Mouse (Mus musculus): ENCODE results near the gene Lhfpl2.

Gene Lhfpl2

DNA sequence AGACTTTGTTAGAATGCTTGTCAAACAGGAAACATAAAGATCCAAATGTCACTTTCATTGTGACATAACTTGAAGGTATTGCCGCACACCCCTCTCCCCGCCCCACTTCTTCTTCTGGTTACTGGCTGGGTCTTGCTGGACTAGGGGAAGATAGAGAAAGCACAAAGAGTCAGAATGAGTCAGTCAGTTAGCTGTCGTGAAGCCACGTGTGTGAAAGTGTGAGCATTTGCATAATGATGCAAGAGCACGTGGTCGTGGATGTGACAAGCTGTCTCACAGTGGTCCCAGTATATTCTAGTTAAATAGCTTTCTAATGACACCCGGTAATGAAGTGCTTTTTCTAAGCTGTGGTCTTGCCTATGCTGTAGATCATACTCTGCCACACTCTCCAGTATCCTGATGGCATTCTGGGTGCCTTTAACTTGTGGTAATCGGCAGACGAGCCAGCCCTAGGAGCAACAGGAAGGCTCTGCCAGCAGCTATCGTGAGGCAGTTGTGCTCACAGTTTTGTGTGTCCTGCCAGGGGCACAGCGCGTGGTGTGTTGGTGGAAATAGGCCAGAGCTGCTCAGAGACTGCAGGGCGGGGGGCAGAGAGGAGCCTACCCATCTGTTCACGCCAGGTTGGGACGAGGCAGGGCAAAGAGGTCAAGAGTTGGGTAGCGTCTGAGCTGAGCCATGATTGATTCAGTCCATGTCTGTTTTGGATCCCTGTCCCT lies 40.9 kb downstream of the Lhfpl2 start:
- peak; percentile 50 for DNase-seq (ENCODE audit: low read depth, low spot score)

- no peak for DNase-seq (ENCODE audit: low read depth, low spot score)
These were observed 41.5 kb downstream of the Lhfpl2 start for GRCm38 (mm10) chr13:94099087-94099486.

- DNase-seq (ENCODE audit: low read depth, low spot score) = no peak
These were observed 42.8 kb downstream of the Lhfpl2 start for GRCm38 (mm10) chr13:94100361-94100760.

GRCm38 (mm10) chr13:94101020-94101571 lies 43.5 kb downstream of the Lhfpl2 start:
- DNase-seq (ENCODE audit: low read depth, low spot score) = no peak

- no peak for DNase-seq (ENCODE audit: low read depth, low spot score)
These were observed 47.4 kb downstream of the Lhfpl2 start for GRCm38 (mm10) chr13:94104866-94105475.

- DNase-seq (ENCODE audit: low read depth, low spot score) = peak; percentile 32
These were observed 48.8 kb downstream of the Lhfpl2 start for GRCm38 (mm10) chr13:94106431-94106830.

DNA sequence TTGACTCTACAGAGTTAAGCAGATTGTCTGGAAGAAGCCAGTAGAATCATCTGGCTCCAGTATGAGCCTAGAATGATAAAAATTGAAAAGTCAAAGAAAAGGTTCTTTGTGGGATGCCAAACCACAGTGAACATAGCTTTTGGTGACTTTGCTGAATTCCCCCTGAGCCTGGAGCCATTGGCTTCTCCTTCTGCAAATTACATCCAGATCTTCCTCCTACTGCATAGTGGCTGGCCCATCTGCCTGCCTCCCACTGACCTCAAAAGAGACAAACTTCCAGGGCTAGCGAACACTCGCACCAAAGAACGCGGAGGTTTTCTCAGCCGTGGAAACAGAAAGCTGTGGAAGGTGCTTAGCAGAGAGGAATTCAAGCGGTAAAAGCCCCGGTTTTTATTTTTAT lies 49.4 kb downstream of the Lhfpl2 start:
- DNase-seq (ENCODE audit: low read depth, low spot score) = peak; percentile 47

- DNase-seq (ENCODE audit: low read depth, low spot score) = no peak
These were observed 53.0 kb downstream of the Lhfpl2 start for GRCm38 (mm10) chr13:94110556-94110955.

GRCm38 (mm10) chr13:94115476-94115875 lies 57.9 kb downstream of the Lhfpl2 start:
- DNase-seq (ENCODE audit: low read depth, low spot score) = no peak

GRCm38 (mm10) chr13:94116705-94117410 lies 59.3 kb downstream of the Lhfpl2 start:
- no peak for DNase-seq (ENCODE audit: low read depth, low spot score)

DNA sequence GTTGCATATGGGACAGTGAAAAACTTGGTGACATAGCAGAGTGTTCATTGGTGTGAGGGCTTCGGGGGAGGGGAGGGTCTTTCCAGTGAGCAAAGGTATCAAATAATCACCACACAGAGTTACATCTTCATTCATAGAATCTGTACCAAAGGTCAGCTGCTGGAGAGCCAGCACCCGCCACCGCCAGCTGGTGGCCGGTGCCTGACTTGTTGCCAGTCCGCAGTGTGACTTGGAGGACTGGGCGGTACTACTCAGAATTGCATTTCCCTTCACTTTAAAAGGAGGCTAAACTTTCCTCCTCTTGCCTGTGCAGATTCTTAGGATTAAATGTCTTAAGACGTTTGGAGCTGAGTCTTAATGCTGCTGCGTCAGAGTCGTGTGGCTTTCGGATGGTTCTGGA lies 59.9 kb downstream of the Lhfpl2 start:
- no peak for DNase-seq (ENCODE audit: low read depth, low spot score)

DNA sequence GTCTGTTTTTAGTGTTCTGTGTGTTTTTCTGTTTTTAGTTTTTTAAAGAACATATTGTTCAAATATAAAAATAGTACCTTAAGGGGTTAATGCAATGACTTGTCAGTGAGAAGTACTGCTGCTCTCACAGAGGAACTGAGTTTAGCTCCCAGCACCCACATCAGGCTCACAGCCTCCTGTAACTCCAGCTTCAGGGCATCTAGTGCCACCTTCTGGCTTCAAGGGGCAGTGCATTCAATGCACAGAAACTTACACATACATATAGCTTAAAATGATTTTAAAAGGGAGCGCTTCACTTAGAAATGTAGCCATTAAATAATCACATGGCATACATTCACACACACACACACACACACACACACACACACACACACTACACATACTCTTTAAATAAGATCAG lies 60.5 kb downstream of the Lhfpl2 start:
- no peak for DNase-seq (ENCODE audit: low read depth, low spot score)

DNA sequence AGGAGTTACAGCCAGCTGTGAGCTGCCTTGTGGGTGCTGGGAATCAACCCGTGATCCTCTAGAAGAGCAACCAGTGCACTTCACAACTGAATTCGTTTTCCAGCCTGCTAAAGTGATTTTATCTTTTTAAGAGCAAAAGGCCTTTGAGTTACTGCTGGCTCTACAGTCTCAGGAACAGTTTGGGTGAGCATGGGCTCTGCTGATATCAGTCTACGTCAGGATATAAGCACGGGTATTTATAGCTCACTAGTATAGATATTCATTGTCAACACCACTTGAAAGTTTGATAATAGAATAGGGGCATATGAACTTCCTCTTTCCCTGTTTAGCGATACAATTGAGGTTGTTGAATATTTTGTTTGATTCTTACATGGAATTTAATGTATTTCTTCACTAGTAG lies 61.7 kb downstream of the Lhfpl2 start:
- DNase-seq (ENCODE audit: low read depth, low spot score) = no peak

GRCm38 (mm10) chr13:94122703-94123592 lies 65.4 kb downstream of the Lhfpl2 start:
- DNase-seq (ENCODE audit: low read depth, low spot score) = peak; percentile 56

- DNase-seq (ENCODE audit: low read depth, low spot score) = no peak
These were observed 72.8 kb downstream of the Lhfpl2 start for GRCm38 (mm10) chr13:94130394-94130793.

DNA sequence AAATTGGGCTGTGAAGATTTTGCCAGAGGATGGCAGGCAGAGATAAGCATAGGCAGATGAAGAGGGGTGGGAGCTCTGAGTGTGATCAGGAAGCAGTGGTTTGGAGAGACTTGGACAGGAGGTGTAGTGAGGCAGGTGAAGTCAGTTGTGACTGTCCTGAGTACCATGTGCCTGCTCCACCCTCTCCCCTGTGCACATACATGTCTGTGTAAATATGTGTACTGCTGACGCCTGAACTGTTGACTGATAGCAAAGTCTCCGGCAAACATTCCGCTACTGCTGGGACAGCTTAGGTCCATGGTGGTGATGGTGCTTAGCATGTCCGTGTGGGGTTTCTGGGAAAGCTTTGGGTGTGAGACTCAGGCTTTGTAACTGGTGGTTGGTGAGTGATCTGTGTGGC lies 73.5 kb downstream of the Lhfpl2 start:
- no peak for DNase-seq (ENCODE audit: low read depth, low spot score)

- DNase-seq (ENCODE audit: low read depth, low spot score) = no peak
These were observed 74.8 kb downstream of the Lhfpl2 start for GRCm38 (mm10) chr13:94132187-94132995.

DNA sequence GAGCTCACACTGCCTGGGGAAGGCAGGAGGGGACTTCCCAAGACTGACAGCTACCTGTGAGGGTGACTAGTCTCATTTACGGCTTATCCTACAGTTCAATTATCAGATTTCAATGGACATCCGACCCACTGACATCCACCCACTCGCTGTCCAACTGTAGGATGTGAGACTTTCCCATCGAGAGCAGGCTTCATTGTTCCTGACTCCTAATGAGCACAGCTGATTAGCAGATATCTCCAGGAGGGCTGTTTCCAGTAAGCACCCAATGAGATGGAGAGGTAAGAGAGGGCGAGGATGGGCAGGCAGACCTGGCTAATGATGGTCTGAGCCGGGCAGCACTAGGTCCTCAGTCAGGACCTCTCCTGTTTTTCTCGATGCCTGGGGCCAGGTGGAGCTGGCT lies 77.0 kb downstream of the Lhfpl2 start:
- DNase-seq (ENCODE audit: low read depth, low spot score) = no peak

- peak; percentile 75 for DNase-seq (ENCODE audit: low read depth, low spot score)
These were observed 77.6 kb downstream of the Lhfpl2 start for GRCm38 (mm10) chr13:94135180-94135579.

DNA sequence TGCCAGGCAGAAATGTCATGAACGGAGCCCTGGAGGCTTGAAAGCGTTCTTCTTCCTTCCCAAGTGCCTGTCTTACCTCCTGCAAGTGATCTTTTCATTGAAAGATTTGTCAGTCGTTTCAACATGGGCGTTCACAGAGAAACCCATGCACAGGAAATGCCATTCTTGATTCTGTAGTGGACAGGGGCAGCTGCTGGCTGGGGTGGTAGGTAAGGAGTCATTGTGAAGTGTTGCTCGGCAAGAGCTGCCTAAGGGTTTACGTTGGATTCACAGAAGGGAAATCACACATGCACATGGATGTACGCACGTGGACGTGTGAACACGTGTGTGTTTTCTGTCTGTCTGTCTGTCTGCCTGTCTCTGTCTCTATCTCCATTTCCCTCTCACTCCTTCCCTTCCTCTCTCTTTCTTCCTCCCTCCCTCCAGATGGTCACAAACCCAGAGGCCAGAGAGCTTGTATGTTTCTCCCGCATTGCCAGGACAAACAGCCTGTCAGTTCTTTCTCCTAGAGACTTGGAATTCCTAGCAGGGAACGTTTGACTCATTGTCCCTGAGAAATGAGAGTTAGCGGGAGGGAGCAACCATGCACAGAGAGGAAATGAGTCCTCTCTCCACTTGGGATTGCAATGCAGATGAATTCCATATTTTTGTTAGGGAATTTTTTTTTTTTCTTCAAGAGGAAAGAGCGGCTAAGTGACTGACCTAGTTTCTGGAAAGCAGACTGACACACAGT lies 82.3 kb downstream of the Lhfpl2 start:
- peak; percentile 45 for DNase-seq (ENCODE audit: low read depth, low spot score)
